Mouse (Mus musculus) midbrain, embryonic 10.5 days (tissue): ENCODE measurements at regions not wholly inside any gene's neighbourhood (a gene's known extent, or its start where the extent isn't known, plus 50 kb on each side); places are given as distances from the start of the nearest gene placed in this dataset.

Experiments used
- DNase-seq: peaks from one replicate; pipeline ENCODE4 v3.0.0-alpha.2; 2017; ENCODE audit warnings: low spot score
- H3K27ac ChIP-seq: fragments of 300-500 bp; sonication (generic); replicated peaks from 2 replicates; pipeline ENCODE4 v1.5.1; 2016; ENCODE audit warnings: mild to moderate bottlenecking
- H3K27me3 ChIP-seq: fragments of 300-500 bp; sonication (generic); 2 replicates; pipeline ENCODE4 v1.6.1; 2016; ENCODE audit warnings: low read depth, mild to moderate bottlenecking; ENCODE audit not compliant: poor library complexity, severe bottlenecking
- H3K36me3 ChIP-seq: fragments of 300-500 bp; sonication (generic); 2 replicates; pipeline ENCODE4 v1.6.1; 2016; ENCODE audit warnings: mild to moderate bottlenecking, moderate library complexity
- H3K4me1 ChIP-seq: fragments of 300-500 bp; sonication (generic); 2 replicates; pipeline ENCODE4 v1.6.1; 2016
- H3K4me3 ChIP-seq: fragments of 300-500 bp; sonication (generic); 2 replicates; pipeline ENCODE4 v1.5.1; 2016; ENCODE audit warnings: mild to moderate bottlenecking, moderate library complexity
- H3K9me3 ChIP-seq: fragments of 300-500 bp; sonication (generic); replicated peaks from 2 replicates; pipeline ENCODE4 v1.6.1; 2016; ENCODE audit warnings: mild to moderate bottlenecking
- WGBS: fragments of 180-500 bp; shearing (Covaris S2); methylation state at CpG from one replicate; pipeline ENCODE4 v1.1.7; 2016; 5-methylcytosine and 5-hydroxymethylcytosine counted together

DNA sequence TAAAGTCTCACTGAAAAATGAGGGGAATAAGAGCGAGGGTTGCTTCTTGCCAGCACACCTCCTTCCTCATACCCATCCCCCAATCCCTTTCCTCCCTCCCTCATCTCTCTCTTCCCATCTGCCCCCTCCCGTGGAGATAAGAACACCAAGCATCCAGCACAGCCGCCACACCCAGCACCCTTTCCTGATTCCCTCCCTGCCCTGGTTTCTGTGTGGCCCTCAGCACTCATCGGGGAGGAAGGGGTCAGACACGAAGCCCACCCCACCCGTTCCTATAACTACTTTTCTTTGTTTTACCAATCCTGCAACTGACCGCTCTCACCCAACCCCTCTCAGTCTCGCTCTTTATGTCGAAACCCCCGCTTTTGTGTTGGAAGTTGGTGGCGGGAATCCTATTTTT is 137.3 kb downstream of the Rpl14 start:
- no peak for DNase-seq
- H3K4me3 ChIP-seq, result peak overlapping the region; percentile 29

DNA sequence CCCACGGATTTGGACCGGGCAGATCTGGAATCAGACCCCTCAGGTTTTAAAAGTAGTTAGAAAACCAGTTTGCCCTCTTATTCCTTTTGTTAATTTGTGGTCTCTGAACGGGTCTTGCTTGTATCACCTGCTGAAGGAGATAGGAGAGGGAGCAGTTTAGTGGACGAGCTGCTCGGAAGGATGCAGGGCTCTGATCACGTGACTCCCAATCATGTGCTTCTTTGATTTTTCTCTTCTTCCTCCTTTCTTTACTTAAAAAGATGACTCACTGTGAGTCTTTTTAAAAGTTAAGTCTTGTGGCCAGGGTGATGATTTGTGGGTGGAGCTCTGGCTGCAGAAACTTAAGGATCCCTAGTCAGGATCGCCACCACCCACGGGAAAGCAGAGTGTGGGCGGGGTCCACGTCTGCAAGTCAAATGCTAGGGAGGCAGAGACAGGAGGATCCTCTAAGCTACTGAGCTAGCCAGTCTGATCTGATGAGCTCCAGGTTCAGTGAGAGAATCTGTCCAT is 138.0 kb downstream of the Rpl14 start:
- Histone ChIP-seq H3K4me3 (no peak overlapping the region), H3K27me3 (no peaks in the 10 kb centered on the region), H3K9me3 (peaks cover 7% of the 10 kb centered on the region; the same call in 1 of the 2 replicates), H3K27ac (peak overlapping the region; percentile 83), H3K36me3 (no peaks in the 10 kb centered on the region), H3K4me1 (peaks cover 20% of the 10 kb centered on the region)
- WGBS, result 70% methylated on average over 10 of the region's 10 CpGs
- DNase-seq, result no peak

More for the DNA sequence above, 137.3 kb downstream of the Rpl14 start:
- Histone ChIP-seq H3K9me3 (peaks cover 7% of the 10 kb centered on the region; the same call in 1 of the 2 replicates), H3K27me3 (no peaks in the 10 kb centered on the region), H3K36me3 (no peaks in the 10 kb centered on the region), H3K4me1 (peaks cover 22% of the 10 kb centered on the region), H3K27ac (peak overlapping the region; percentile 83)
- 14% methylated on average over 11 of the region's 11 CpGs for WGBS

GRCm38 (mm10) chr9:120712987-120713386 is 141.7 kb downstream of the Rpl14 start:
- Histone ChIP-seq H3K27ac (no peak overlapping the region), H3K36me3 (no peaks in the 10 kb centered on the region), H3K9me3 (peaks cover 7% of the 10 kb centered on the region; the same call in 1 of the 2 replicates), H3K4me3 (no peak overlapping the region), H3K4me1 (peaks cover 24% of the 10 kb centered on the region), H3K27me3 (no peaks in the 10 kb centered on the region)
- 94% methylated on average over 2 of the region's 2 CpGs for WGBS
- DNase-seq, result no peak

- WGBS, result 84% methylated on average over 7 of the region's 7 CpGs
- no peak for DNase-seq
- Histone ChIP-seq H3K4me1 (peaks cover 12% of the 10 kb centered on the region), H3K27me3 (no peaks in the 10 kb centered on the region), H3K27ac (no peak overlapping the region), H3K4me3 (no peak overlapping the region), H3K36me3 (no peaks in the 10 kb centered on the region), H3K9me3 (peaks cover 7% of the 10 kb centered on the region; the same call in 1 of the 2 replicates)
These were observed 144.4 kb downstream of the Rpl14 start for GRCm38 (mm10) chr9:120715665-120716121.

- Histone ChIP-seq H3K4me3 (no peak overlapping the region), H3K9me3 (no peaks in the 10 kb centered on the region), H3K27ac (no peak overlapping the region), H3K27me3 (no peaks in the 10 kb centered on the region), H3K36me3 (no peaks in the 10 kb centered on the region), H3K4me1 (peaks cover 12% of the 10 kb centered on the region)
- 93% methylated on average over 3 of the region's 3 CpGs for WGBS
- no peak for DNase-seq
These were observed 147.6 kb downstream of the Rpl14 start for GRCm38 (mm10) chr9:120718812-120719211.

DNA sequence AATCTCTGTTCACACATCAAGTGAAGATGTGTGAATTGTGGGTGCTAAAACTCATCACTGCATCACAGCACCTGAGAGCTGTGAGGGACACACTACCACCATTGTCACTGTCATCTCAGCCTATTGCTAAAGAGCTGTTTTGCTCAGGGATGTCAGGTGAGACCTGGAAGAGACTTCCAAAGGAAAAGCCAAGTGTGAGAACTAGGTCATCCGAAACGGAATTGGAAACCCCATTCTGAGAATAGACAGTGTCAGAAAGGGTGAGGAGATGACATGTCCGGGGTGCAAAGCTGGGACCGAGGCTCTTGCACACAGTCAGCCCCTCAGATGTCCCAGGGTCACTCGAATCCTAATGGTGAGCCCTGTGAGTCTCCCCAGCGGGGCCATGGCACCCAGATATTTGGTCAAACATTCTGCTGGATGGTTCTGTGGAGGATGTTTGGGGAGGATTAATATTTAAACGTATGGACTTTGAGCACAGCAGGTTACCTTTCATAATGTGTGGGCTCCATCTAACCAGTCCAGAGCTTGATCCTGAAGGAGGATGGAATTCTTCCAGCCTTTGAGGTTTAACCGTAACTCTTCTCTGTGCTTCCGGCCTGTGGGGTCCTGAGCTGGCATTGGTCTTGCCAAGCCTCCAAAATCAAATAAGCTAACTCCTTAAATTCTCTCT is 150.3 kb downstream of the Rpl14 start:
- Histone ChIP-seq H3K4me1 (peaks cover under 1% of the 10 kb centered on the region; the same call in 1 of the 2 replicates), H3K27ac (no peak overlapping the region), H3K4me3 (no peak overlapping the region), H3K36me3 (no peaks in the 10 kb centered on the region), H3K27me3 (no peaks in the 10 kb centered on the region), H3K9me3 (no peaks in the 10 kb centered on the region)
- WGBS, result 88% methylated on average over 9 of the region's 9 CpGs
- DNase-seq, result no peak

- no peaks in the 10 kb centered on the region for H3K27me3 ChIP-seq
- 77% methylated on average over 5 of the region's 5 CpGs for WGBS
- H3K4me3 ChIP-seq, result no peak overlapping the region
- H3K27ac ChIP-seq, result 0 out of 2 replicates have a peak overlapping the region, but pooled peaks have one; percentile 6
- H3K36me3 ChIP-seq, result no peaks in the 10 kb centered on the region
- no peaks in the 10 kb centered on the region for H3K4me1 ChIP-seq
- H3K9me3 ChIP-seq, result peaks cover 6% of the 10 kb centered on the region; the same call in 1 of the 2 replicates
- no peak for DNase-seq
These were observed 151.8 kb downstream of the Rpl14 start for GRCm38 (mm10) chr9:120723026-120723425.

DNA sequence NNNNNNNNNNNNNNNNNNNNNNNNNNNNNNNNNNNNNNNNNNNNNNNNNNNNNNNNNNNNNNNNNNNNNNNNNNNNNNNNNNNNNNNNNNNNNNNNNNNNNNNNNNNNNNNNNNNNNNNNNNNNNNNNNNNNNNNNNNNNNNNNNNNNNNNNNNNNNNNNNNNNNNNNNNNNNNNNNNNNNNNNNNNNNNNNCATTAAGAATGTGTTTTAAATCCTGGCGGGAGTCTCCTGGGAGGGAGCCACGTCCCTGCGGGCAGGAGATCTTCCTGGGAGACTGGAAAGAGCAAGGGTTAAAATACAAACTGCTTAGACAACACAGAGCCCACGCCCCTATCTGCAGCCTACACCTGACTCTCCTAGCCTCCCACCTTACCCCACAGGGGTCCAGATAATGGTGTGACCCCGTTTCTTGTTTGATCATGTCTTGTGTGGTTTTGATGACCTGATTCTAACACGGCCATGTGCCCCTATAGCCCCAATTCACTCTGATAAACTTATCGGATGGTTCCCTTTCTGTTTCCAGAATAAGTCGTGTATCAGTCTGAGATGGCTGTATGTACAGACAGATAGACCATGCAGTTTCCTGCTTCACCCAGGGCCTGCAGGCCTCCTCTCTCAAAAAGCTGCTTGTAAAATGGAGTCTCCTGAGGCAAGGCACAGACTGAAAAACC is 160.8 kb downstream of the Rpl14 start:
- no peak overlapping the region for H3K4me3 ChIP-seq
- H3K27me3 ChIP-seq, result peaks cover 16% of the 10 kb centered on the region
- 30% methylated on average over 8 of the region's 8 CpGs for WGBS
- H3K4me1 ChIP-seq, result peaks cover 38% of the 10 kb centered on the region
- DNase-seq, result no peak
- no peaks in the 10 kb centered on the region for H3K36me3 ChIP-seq
- peaks cover 1% of the 10 kb centered on the region; the same call in 1 of the 2 replicates for H3K9me3 ChIP-seq
- H3K27ac ChIP-seq, result peak overlapping the region; percentile 23; the same call in 1 of the 2 replicates

GRCm38 (mm10) chr9:120732650-120733293 is 161.5 kb downstream of the Rpl14 start:
- no peak for DNase-seq
- Histone ChIP-seq H3K27ac (peak overlapping the region; percentile 65), H3K9me3 (no peaks in the 10 kb centered on the region), H3K4me1 (peaks cover 38% of the 10 kb centered on the region), H3K4me3 (no peak overlapping the region), H3K27me3 (peaks cover 16% of the 10 kb centered on the region), H3K36me3 (no peaks in the 10 kb centered on the region)
- whole genome bisulfite sequencing, result 24% methylated on average over 14 of the region's 14 CpGs

DNA sequence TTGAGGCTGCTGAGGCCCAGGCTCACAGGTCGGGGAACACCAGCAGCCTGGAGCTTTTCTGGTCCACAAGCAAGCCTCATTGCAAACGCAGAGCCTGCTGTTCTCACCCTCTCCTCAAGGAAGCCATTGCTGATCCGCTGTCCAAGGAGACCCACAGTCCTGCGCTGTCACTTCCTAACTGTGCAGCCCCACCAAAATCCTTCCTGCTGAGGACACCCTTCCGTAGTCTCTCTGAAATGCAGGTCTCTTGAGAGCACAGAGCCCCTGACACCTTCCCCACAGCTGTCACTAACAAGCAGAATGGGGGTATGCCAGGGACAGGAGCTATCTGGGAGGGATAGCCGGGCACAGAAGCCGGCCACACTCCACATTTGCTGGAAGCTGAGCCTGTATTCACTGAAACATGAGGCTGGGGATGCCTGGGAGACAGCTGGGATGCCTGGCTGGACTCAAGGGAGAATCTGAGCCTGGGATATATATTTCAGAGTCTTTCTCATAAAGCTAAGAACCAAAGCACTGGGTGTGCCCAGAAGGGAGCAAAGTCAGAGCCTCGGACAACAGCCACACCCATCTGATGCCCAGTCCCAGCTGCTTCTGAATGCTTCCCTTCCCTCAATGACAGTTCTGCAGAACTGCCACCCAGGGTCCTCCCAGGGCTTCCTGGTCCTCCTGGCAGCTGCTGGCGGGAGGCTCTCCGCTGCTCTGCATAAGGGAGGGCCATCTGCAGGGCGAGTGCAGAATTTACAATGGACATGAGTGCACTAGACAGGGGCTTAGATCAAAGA is 162.6 kb downstream of the Rpl14 start:
- no peaks in the 10 kb centered on the region for H3K36me3 ChIP-seq
- H3K27me3 ChIP-seq, result peaks cover 16% of the 10 kb centered on the region
- DNase-seq, result peak; percentile 49
- peaks cover 43% of the 10 kb centered on the region for H3K4me1 ChIP-seq
- no peaks in the 10 kb centered on the region for H3K9me3 ChIP-seq
- no peak overlapping the region for H3K4me3 ChIP-seq
- peak overlapping the region; percentile 65 for H3K27ac ChIP-seq
- 45% methylated on average over 11 of the region's 11 CpGs for WGBS

DNA sequence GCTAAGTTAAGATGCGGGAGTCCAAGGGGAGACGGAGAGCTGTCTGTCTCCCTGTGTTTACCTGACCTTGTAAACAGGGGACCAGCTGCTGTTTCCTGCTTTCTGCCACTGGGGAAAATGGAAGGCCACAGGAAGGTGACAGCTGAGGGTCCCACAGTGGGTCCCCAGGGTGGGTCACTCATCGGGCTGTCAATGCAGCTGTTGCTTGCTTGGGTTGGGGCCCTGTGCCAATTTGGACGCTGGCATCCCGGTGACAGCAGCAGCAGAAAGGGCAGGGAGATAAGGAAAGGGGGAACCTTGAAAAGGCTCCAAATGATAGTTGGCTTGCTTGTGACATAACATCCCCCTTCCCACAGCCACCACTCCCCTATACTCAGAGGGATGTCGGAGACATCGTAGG is 164.0 kb downstream of the Rpl14 start:
- peaks cover 16% of the 10 kb centered on the region for H3K27me3 ChIP-seq
- no peak for DNase-seq
- peak overlapping the region; percentile 55 for H3K27ac ChIP-seq
- 82% methylated on average over 7 of the region's 7 CpGs for WGBS
- no peaks in the 10 kb centered on the region for H3K9me3 ChIP-seq
- H3K4me1 ChIP-seq, result peaks cover 56% of the 10 kb centered on the region
- no peak overlapping the region for H3K4me3 ChIP-seq
- H3K36me3 ChIP-seq, result no peaks in the 10 kb centered on the region

- Histone ChIP-seq H3K27ac (no peak overlapping the region), H3K36me3 (no peaks in the 10 kb centered on the region), H3K4me1 (peaks cover 45% of the 10 kb centered on the region), H3K9me3 (no peaks in the 10 kb centered on the region), H3K4me3 (no peak overlapping the region), H3K27me3 (peaks cover 16% of the 10 kb centered on the region)
- 82% methylated on average over 1 of the region's 1 CpGs for WGBS
- no peak for DNase-seq
These were observed 166.7 kb downstream of the Rpl14 start for GRCm38 (mm10) chr9:120737956-120738355.
